Mouse (Mus musculus): ENCODE data around the gene Klra10.
"Not testable (repeated sequence)": the region's sequence is repeated elsewhere in the genome, so short reads cannot be mapped to it uniquely, and the experiment has no call there.

Gene Klra10

DNA sequence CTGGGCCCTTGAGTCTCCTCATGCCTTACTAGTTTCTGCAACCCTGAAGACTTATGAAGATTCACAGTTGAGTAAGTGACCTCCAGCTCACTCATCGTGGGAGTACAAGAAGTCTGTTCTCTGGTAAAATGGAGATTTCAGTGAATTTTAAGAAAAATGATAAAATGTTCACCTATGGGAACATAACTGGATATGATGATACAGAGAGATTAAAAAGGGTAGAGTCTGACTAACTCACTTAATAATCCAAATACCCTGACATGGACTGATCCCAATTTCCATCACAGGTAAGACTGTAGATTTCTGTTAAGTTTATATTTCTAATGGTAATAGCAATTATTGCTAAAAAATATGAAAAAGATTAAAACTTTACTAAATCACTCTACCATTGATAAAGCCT is at the start of gene Klra10:
TSS of gene Klra10 (minus strand) at position 101 of the 400 bp plus-strand sequence.
- DNase-seq: not testable (repeated sequence)

- DNase-seq: no peak
Measured at GRCm38 (mm10) chr6:130287984-130288649, 6.4 kb upstream of the Klra10 start.

GRCm38 (mm10) chr6:130255326-130255725 is 26.4 kb downstream of the Klra10 start:
- no peak for DNase-seq

GRCm38 (mm10) chr6:130237536-130237935 is 44.2 kb downstream of the Klra10 start:
- no peak for DNase-seq

DNA sequence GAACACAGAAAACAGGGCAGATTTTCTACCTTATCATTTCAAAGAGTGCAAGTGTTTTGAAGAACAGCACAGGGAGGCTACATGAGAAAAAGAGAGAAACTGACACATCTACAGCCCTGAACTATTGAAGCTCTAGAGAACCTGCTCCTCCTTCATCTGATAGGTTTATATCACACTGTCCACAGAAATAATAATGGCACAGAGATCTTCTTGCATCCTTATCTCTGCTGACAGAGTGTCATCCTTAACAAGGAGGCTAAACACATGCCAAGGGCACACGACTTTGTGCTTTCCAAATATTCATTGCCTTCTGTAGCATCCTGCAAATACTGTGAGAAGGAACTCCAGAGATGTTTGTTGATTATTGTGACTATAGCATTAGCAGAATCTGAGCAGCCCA is 45.1 kb downstream of the Klra10 start:
- no peak for DNase-seq

DNA sequence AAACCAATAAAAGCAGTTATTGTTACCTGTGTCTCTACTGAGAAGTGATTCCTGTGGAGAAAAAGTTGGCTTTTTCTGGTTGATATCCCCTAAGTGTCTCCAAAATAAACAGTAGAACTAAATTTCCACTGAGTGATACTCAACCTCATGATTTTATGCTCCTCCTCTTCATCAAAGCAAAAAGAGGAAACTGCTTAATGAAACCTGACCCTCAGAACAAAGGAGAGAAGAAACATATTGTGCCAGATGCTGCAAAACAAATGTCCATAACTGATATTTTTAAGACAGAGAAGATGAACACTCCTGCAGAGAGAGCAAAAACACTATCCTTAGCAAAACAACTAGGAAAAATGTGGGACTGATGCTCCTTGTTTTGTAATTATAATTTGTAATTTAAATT is 48.5 kb downstream of the Klra10 start, which contains the start of gene Klra7:
TSS of gene Klra7 (minus strand) at position 101 of the 400 bp plus-strand sequence.
- DNase-seq: no peak
